Mouse (Mus musculus) erythroblast, embryonic 14.5 days (primary cell): Measurements from ENCODE around the gene Pik3c2a.

Experiments
- GATA1 ChIP-seq: IDR thresholded peaks from 2 replicates; pipeline ENCODE4 v1.6.1; 2012; ENCODE audit warnings: low read length, inconsistent platforms, mixed read lengths
- TAL1 ChIP-seq: IDR thresholded peaks from 3 replicates; pipeline ENCODE4 v1.6.1; 2012; ENCODE audit warnings: low read length, inconsistent platforms, mixed read lengths

DNA sequence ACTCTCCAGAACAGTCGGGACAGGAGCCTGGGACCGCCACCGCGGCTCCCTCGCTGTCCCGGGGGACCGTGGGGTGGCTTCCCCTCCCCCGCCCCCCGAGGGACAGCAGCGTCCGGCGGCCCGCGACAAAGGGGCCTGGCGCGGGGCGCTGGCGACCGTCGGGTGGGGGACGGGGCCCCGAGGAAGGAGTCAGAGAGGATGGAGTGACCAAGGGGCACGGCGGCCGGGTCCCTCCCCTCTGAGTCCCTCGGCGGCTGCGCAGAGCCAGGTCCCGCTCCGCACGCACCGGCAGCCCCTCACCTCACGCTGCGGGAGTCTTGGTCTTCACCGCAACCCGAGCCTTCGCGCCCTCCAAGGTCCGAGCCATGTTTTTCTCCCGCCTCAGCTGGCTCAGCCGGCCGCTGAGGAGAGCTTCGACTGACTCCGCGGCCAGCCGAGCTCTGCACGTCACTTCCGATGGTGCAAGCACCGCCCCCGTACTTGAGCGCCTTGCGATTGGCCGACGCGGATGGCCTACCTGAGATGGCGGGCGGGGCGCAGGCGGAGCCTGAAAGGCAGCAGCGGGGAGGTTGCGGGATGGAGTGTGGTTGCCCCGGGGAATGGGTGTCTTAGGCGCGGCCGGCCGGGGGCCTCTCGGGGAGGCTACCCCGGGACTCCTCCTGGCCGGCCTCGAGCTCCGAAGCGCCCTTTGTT is at the start of gene Pik3c2a:
- no peak for TF ChIP-seq TAL1
- TF ChIP-seq GATA1, result no peak
